Mouse (Mus musculus): ENCODE measurements around the gene Prkar1a.
A peak's percentile ranks its signal among the peaks of the same experiment; 100 is the strongest.

DNA sequence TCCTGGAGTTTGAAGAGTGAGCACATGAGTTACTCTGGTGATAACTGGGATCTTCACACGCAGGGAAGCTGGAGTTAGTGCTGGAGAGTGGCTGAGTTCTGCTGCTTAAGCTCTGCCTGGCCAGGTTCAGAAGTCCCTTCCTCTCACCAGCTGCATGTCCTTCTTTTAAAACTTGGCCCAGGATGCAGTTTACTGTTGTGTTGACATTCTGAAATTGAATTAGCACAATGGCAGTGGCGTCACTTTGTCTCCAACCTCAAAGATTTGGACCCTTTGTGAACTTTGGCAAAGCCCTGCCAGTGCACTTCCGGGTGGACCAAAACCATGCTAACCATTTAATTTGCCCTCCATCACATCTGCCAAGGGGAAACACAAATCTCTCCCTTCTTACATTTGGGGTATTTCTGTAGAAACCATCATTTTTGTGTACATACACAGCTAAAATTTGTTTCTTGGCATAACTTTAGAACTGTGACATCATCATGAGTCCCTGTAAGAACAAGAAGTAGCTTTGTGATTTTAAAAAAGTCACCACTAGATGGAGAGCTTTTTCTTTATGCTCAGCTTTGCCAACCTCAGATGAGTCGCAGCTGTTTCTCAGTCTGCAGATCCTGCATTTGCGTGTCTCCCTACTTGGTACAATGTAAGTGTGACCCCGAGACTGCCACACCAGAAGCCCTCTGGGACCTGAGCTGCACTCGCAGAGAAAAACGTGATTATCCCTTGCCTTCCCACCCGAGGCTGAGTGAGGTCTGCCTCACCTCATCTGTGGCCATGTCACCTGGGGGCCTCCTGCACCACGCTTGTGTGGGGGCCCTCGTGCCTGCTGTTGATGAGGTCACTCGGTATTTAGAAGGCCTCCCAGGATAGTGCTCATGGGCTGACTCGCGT, 21.1 kb downstream of the Prkar1a start:
- TF ChIP-seq CTCF (IDR thresholded peaks at IDR 0.05): peak; percentile 77
- peak; percentile 58; the same call in 1 of the 2 replicates for TF ChIP-seq EP300 (IDR thresholded peaks at IDR 0.05; ENCODE audit: insufficient read depth, low read depth, low read length)
